Mouse (Mus musculus) bone marrow, adult 2 months (tissue): ENCODE results near the gene Col4a1.

ENCODE experiments used
- CTCF ChIP-seq: fragments of 200-500 bp; IDR thresholded peaks from 2 replicates; pipeline ENCODE4 v1.5.1; 2011; ENCODE audit warnings: low read length, control low read depth; ENCODE audit not compliant: control insufficient read depth, insufficient read depth
- POLR2A ChIP-seq: fragments of 200-500 bp; IDR thresholded peaks from 2 replicates; pipeline ENCODE4 v1.6.1; 2011; ENCODE audit warnings: low read depth, mild to moderate bottlenecking, control low read depth, low read length, borderline replicate concordance; ENCODE audit not compliant: control insufficient read depth

DNA sequence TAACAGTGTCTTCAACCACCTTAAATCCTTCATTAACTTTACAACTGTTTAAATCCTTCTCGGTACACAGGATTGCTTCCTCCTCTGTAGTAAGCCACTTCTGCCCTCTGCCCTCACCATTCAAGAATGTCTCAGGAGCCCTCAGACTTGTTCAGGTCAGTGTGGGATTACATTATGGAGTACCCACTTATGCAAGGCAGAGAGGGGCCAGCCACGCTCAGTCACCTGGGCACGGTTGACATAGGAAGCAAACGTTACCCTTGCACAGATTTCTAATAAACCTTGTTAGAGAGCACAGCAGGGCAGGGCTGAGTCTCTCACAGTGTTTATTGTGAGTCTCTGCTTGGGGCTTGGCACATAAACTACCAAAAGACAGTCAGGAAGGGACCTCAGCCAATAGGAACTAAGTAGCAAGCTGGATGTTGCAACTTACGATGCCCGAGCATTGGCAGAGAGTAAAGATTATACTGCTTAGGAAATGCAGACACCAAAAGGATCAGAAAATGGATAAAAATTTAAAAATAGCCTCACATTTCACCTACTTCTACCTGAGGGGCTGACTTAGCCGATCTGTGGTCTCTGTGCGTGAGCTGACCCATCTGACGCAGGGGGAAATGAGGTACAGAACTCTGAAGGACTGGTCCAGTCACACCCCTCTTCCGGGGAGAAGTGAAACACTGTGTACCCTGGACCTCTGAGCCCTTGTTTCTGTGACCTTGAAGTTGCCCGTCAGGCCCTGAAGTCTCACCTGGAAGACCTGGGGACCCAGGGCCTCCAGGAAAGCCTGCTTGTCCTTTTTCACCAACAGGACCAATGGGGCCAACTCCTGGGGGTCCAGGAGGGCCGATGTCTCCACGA is 86.8 kb downstream of the Col4a1 start:
- no peak for TF ChIP-seq POLR2A
- no peak for TF ChIP-seq CTCF
